Mouse (Mus musculus) left cerebral cortex, postnatal 4 days (tissue): Measurements from ENCODE around the gene Vps54. TPM values are rescaled to one million over a fixed set of nuclear protein-coding genes. Genes with fewer than 3 reads are reported as not detected.
"Not testable (repeated sequence)": the region's sequence is repeated elsewhere in the genome, so short reads cannot be mapped to it uniquely, and the experiment has no call there.

ENCODE experiments used
- DNase-seq: peaks from one replicate; pipeline ENCODE4 v3.0.0-alpha.2; 2022
- intact Hi-C: fragments of 180-260 bp; cut with DNase I; formaldehyde crosslinking; loops from one replicate; pipeline ENCODE4 v1.15.1; 2025
- total RNA-seq, 2 experiments: library from RNA; stranded (reverse); gene quantifications; 2 replicates each; pipeline ENCODE4 v1.2.3; 2021

Gene Vps54
- total RNA-seq, 2 experiments from 2014 or later, result 34.7 to 36.8 TPM

DNA sequence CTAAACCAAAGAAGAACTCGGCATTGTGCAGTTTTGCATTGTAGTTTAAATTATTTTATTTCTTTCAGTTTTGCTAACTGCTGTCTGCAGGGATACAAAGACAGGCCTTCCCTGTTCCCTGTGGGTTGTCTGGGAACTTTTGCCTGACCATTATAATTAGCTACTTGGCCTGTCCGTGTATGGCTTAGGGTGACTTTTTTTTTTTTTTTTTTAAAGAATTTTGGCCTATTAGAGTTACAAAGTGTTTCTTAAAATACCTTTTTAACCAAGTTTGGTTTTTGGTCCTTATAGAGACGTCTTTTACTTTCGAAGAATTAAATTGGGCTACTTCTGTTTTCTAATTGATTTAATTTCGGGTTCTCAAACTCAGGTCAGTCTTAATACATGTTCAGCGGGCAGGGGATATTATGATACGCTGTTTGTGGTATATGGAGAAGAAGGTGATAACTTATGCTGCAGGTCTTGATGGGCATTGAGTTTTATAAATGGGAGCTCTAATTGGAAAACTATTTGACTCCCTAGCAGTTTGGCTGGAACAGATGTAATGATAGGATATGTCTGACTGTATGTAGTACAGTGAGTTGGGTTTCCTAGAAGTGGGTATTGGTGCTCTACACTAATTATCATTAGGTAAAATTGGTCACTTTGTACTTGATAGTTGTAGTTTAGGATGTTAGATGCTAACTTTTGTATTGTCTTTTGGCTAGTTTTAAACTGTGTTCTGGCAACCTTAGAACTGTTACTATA, 855 bp downstream of the Vps54 start:
- DNase-seq, result no peak
- intact Hi-C loops, result no loop called here

- no peak for DNase-seq
- intact Hi-C loops, result no loop called here
Observed at GRCm38 (mm10) chr11:21241351-21241750, 2.3 kb downstream of the Vps54 start.

- intact Hi-C loops, result no loop called here
- no peak for DNase-seq
Observed at GRCm38 (mm10) chr11:21247203-21247865, 8.3 kb downstream of the Vps54 start.

DNA sequence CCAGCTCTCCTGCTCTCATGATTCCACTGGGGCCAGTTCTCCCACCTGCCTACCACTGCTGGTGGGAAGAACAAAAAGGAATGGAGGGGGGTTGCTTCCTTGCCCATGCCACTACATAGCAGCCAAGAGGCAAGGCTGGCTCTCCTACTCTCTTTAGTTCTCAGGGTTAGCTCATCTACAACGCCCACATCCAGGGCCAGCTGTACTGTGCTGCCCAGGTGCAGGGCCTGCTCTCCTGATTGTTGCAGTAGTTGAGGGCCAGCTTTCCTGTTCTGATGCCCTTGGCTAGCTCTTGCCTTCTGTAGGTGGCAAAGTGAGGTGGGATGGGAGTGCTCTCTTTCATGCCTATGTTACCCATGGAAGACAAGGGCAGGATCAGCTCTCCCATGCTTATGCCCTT, 8.9 kb downstream of the Vps54 start:
- intact Hi-C loops, result no loop called here

DNA sequence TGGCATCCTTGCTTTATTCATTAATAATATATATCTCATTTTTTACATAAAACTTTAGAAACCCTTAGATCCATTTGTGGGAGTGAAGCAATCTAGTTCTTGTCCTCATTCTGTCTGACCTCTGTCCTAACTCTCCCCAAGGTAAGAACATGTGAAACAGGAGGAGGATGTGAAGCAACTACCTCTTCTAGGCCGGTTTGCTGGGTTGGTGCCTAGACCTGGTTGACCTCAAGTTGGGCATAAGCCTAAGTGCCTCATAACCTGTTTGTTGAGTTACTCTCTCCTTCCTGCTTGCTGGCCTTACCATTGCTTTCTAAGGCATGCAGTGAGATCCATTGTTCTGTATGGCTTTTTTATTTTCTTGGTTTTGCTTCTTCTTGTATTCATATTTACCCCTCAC, 11.3 kb downstream of the Vps54 start:
- intact Hi-C loops, result no loop called here
- no peak for DNase-seq

More for the DNA sequence above, 8.9 kb downstream of the Vps54 start:
- DNase-seq, result no peak

DNA sequence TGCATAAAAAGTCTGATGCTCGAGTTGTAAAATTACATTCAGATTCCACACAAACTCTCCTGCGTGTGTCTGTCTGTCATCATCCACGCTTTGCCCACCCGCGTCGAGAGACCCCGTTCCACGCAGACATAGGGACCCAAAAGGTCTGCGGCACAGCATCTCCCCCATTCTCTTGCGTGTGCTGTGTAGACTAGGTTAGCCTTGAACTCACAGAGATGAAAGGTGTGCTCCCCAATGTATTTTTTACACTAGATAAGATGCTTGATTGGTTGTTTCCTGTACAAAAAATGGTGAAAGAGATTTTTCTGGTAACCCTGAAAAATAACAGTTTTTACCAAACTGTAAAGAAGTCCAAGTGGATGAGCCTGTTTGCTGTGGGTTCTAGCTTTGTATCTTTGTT, 19.5 kb downstream of the Vps54 start:
- intact Hi-C loops, DNase-seq: not testable (repeated sequence)

GRCm38 (mm10) chr11:21265423-21265822, 26.3 kb downstream of the Vps54 start:
- intact Hi-C loops, result no loop called here

GRCm38 (mm10) chr11:21276151-21276550, 37.1 kb downstream of the Vps54 start:
- no peak for DNase-seq
- intact Hi-C loops, result no loop called here

More at GRCm38 (mm10) chr11:21265423-21265822, 26.3 kb downstream of the Vps54 start:
- DNase-seq, result no peak

DNA sequence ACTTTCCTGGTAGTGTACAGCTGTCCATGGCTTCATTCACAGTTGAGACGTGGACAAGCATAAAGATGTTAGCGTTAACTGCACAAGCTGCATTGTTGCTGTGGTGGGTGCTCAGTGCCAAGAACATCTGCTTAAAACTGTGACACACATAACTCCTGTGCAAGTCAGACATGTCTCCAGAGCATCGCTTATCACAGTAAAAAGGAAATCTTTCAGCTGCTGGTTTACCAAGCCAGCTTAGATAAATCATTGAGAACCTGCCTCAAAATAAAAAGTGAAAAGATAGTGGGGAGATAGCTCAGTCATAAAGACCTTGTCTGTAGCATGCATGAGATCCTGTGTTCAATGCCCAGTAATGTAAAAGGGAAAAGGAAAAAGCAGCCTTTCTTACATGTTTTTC, 47.3 kb downstream of the Vps54 start:
- intact Hi-C loops, result no loop called here
- no peak for DNase-seq

- intact Hi-C loops, DNase-seq: not testable (repeated sequence)
Observed at GRCm38 (mm10) chr11:21288153-21288552, 49.1 kb downstream of the Vps54 start.

GRCm38 (mm10) chr11:21295486-21295885, 56.4 kb downstream of the Vps54 start:
- intact Hi-C loops, result no loop called here

GRCm38 (mm10) chr11:21303619-21304018, 64.5 kb downstream of the Vps54 start:
- no peak for DNase-seq
- intact Hi-C loops, result no loop called here

More at GRCm38 (mm10) chr11:21295486-21295885, 56.4 kb downstream of the Vps54 start:
- no peak for DNase-seq

- intact Hi-C loops, result no loop called here
Observed at GRCm38 (mm10) chr11:21307078-21307668, 68.1 kb downstream of the Vps54 start.

GRCm38 (mm10) chr11:21308119-21308518, 69.0 kb downstream of the Vps54 start:
- DNase-seq, result peak; percentile 10
- intact Hi-C loops, result no loop called here

More at GRCm38 (mm10) chr11:21307078-21307668, 68.1 kb downstream of the Vps54 start:
- DNase-seq, result no peak

GRCm38 (mm10) chr11:21309516-21309915, 70.4 kb downstream of the Vps54 start:
- intact Hi-C loops, result no loop called here

DNA sequence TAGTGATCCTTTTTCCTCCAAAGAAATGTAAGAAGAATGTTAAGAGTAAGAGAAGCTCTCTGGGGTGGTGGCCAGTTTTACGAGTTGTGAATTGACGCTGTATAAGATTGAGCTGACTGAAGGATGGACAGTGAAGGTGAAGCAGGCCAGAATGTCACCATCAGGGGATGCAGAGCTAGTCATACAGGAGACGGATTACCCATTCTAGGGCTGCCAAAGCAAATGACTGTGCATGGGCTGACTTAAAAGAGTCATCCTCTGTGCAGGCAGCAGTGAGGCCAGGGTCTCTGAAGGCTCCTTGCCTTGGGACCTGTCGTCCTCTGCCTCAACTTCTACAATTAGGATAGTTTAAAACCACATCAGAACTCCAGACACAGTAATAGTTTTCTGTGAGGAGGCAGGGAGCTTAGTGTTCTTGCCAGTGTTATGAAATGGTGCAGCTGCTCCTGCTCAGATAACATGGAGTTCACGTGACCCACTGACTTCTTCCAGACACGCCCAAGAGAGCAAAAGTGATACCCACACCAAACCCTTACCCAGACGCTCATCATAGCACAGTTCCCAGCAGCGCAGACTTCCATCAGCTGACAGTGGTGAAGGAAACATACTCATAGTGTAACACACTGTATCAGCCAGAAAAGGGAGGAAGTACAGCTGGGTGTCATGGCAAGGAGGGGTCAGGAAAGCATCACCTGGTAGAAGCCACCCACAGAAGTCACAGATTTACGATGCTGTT, 75.0 kb downstream of the Vps54 start:
- DNase-seq, result no peak
- intact Hi-C loops, result no loop called here

More at GRCm38 (mm10) chr11:21309516-21309915, 70.4 kb downstream of the Vps54 start:
- no peak for DNase-seq

- no peak for DNase-seq
- intact Hi-C loops, result no loop called here
Observed at GRCm38 (mm10) chr11:21321577-21321976, 82.5 kb downstream of the Vps54 start.

- intact Hi-C loops, result no loop called here
- DNase-seq, result no peak
Observed at GRCm38 (mm10) chr11:21322349-21322748, 83.3 kb downstream of the Vps54 start.

DNA sequence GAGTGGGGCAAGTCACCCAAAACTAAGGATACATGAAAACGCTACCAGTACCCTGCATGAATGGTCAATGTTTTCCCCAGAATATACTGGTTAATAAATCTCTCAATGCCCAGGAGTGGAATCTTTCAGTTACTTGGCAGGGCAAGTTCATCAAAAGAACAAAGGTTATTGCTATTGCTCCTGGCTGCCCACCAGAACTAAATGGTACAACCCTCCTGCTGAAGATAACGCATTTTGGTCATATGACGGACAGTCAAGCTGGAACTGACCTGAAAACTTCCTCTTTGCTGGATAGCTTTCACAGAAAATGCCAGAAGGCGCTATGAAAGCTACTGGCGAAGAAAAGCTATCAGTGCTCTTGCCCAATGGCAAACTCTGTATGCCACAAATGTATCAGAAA, 86.7 kb downstream of the Vps54 start:
- no peak for DNase-seq
- intact Hi-C loops, result no loop called here

DNA sequence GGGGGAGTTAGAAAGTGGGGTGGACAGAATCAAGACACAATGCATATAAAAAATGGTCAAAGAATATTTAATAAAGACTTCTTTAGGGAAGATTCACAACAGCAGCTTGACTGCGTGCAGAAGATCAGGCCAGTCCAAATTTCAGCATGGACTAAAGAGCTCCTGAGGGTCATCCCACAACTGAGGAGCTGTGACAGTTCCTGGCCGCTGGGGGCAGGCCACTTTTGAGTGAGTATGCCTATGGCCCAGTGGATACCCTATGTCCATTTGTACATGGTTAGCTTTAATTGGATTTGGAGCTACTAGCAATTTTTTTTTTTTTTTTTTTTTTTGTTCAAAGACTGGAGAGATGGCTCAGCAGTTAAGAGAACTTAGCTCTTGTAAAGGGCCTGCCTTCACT, 87.7 kb downstream of the Vps54 start:
- DNase-seq, result peak; percentile 17
- intact Hi-C loops, result no loop called here

DNA sequence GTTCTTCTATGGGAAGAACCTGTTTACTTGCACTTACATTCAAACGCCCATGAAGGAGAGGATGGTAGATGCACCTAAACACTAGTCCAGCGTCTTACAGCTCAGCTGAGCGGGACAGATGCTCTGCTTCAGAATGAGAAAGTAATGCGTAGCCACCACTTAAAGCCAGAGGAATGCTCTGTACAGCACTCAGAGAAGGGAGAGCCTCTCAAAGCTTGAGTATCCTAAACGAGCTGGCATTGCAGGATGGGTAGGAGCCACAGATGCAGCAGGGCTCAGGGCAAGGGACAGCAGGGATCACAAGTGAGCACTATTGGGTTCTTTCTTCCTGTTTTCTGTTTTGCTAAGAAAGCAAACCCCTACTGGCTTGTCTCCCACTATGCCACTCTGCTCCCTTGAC, 88.4 kb downstream of the Vps54 start:
- DNase-seq, result no peak
- intact Hi-C loops, result no loop called here
